Mouse (Mus musculus) forebrain, embryonic 10.5 days (tissue): Measurements from ENCODE around the gene Nup210. TPM values are rescaled to one million over a fixed set of nuclear protein-coding genes. Genes with fewer than 3 reads are reported as not detected.

Source experiments
- DNase-seq: peaks from one replicate; pipeline ENCODE4 v3.0.0-alpha.2; 2017; ENCODE audit warnings: low spot score; ENCODE audit errors: extremely low spot score
- H3K27ac ChIP-seq: fragments of 300-500 bp; sonication (generic); 2 replicates; pipeline ENCODE4 v1.5.1; 2016; ENCODE audit warnings: mild to moderate bottlenecking
- H3K27me3 ChIP-seq: fragments of 300-500 bp; sonication (generic); 2 replicates; pipeline ENCODE4 v1.6.1; 2016; ENCODE audit warnings: mild to moderate bottlenecking; ENCODE audit not compliant: poor library complexity, severe bottlenecking
- H3K36me3 ChIP-seq: fragments of 300-500 bp; sonication (generic); replicated peaks from 2 replicates; pipeline ENCODE4 v1.6.1; 2016; ENCODE audit warnings: mild to moderate bottlenecking, moderate library complexity
- H3K4me1 ChIP-seq: fragments of 300-500 bp; sonication (generic); 2 replicates; pipeline ENCODE4 v1.6.1; 2016
- H3K4me3 ChIP-seq: fragments of 300-500 bp; sonication (generic); 2 replicates; pipeline ENCODE4 v1.5.1; 2016; ENCODE audit warnings: mild to moderate bottlenecking, moderate library complexity
- H3K9me3 ChIP-seq: fragments of 300-500 bp; sonication (generic); 2 replicates; pipeline ENCODE4 v1.6.1; 2016; ENCODE audit warnings: mild to moderate bottlenecking, moderate library complexity
- WGBS: fragments of 180-500 bp; shearing (Covaris S2); methylation state at CpG from one replicate; pipeline ENCODE4 v1.1.7; 2016; 5-methylcytosine and 5-hydroxymethylcytosine counted together
- polyA plus RNA-seq: library from polyadenylated mRNA; unstranded; fragments of >200 nt; fragmentation: Nextera tagmentation; extraction: Ambion mirVana; gene quantifications from 2 replicates; pipeline ENCODE4 v1.2.1, GENCODE M21; 2016

The Nup210 gene
- polyA plus RNA-seq, 1 experiment from 2014 or later = 41.6 TPM

- no peaks in the 10 kb centered on the region for H3K27me3 ChIP-seq
- peaks cover 13% of the 10 kb centered on the region for H3K4me1 ChIP-seq
- no peak overlapping the region for H3K4me3 ChIP-seq
- peaks cover 92% of the 10 kb centered on the region for H3K36me3 ChIP-seq
- WGBS = 66% methylated on average over 6 of the region's 6 CpGs
- no peak for DNase-seq
- H3K9me3 ChIP-seq = no peaks in the 10 kb centered on the region
- H3K27ac ChIP-seq = no peak overlapping the region
Observed at GRCm38 (mm10) chr6:91044628-91045331, 71.8 kb downstream of the Nup210 start.

DNA sequence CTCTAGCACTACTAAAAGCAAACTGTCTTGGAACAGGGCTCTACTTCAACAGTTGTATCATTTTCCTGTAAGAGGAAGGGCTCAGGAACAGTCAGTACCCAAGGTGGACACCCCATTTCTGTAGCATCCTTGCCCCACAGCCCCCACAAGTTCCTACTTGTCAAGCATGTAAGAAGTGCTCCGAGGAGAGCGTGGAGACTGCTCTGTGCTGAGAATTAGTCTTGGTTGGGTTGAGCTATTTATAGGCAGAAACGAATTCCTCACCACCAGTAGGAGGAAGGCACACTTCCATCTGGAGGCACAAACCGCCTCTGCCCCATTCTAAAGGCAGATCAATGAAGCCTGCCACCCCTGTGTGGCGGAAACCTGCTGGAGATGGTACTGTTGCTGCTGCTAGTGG lies 75.3 kb downstream of the Nup210 start:
- Histone ChIP-seq H3K4me3 (no peak overlapping the region), H3K27ac (no peak overlapping the region), H3K9me3 (no peaks in the 10 kb centered on the region), H3K4me1 (peaks cover 13% of the 10 kb centered on the region), H3K36me3 (peaks cover 99% of the 10 kb centered on the region), H3K27me3 (no peaks in the 10 kb centered on the region)
- no peak for DNase-seq
- 63% methylated on average over 5 of the region's 5 CpGs for WGBS

DNA sequence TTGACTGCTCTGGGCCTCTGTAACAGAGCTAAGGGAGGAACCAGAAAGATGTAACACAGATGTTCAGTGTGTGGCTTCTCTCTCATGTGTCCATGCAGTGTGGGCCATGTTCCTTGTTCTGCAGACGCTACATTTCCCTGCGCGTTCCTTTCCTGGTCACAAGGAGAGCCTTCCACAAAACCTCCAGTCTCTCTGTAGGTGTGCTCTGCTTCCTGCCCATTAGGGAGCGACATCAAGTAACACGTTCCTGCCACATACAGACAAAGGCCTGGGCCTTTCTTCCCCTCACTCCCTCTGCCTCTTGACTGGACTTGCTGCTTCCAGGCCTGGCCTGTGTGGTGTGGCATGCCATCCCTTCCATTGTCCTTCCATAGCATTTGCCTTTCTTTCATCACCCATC lies 88.4 kb downstream of the Nup210 start:
- H3K9me3 ChIP-seq = no peaks in the 10 kb centered on the region
- H3K36me3 ChIP-seq = peaks cover 82% of the 10 kb centered on the region
- H3K27ac ChIP-seq = no peak overlapping the region
- H3K27me3 ChIP-seq = no peaks in the 10 kb centered on the region
- DNase-seq = no peak
- 86% methylated on average over 5 of the region's 5 CpGs for WGBS
- peaks cover 7% of the 10 kb centered on the region for H3K4me1 ChIP-seq
- H3K4me3 ChIP-seq = no peak overlapping the region

DNA sequence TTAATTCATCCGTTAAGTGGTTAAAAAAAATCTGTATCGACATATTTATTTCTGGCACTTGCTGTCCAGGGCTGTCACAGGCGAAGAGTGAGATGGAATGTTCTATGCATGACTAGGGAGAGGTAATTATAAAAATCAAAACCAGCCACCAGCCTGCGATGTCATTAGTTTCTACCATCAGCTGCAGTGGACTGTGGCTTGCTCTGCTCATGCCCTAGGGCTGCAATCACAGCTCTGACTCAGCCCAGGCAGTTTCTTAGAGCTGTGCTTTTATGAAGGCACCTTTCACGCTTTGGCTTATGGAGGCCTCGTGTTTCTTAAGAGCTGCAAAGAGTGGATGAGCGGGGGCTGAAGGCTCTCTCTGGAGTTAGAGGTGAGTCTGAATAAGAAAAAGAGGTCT lies 95.8 kb downstream of the Nup210 start:
- H3K36me3 ChIP-seq = peaks cover 75% of the 10 kb centered on the region
- H3K27me3 ChIP-seq = no peaks in the 10 kb centered on the region
- H3K4me1 ChIP-seq = no peaks in the 10 kb centered on the region
- H3K27ac ChIP-seq = no peak overlapping the region
- H3K4me3 ChIP-seq = no peak overlapping the region
- no peaks in the 10 kb centered on the region for H3K9me3 ChIP-seq
- WGBS = 80% methylated on average over 7 of the region's 7 CpGs
- DNase-seq = no peak

- Histone ChIP-seq H3K4me1 (peaks cover 10% of the 10 kb centered on the region), H3K27ac (no peak overlapping the region), H3K4me3 (no peak overlapping the region), H3K36me3 (peaks cover 88% of the 10 kb centered on the region), H3K9me3 (no peaks in the 10 kb centered on the region), H3K27me3 (no peaks in the 10 kb centered on the region)
- no peak for DNase-seq
- WGBS = 87% methylated on average over 7 of the region's 7 CpGs
Observed at GRCm38 (mm10) chr6:91016600-91017230, 99.9 kb downstream of the Nup210 start.

GRCm38 (mm10) chr6:91014198-91014958 lies 102.3 kb downstream of the Nup210 start:
- Histone ChIP-seq H3K4me3 (no peak overlapping the region), H3K27me3 (no peaks in the 10 kb centered on the region), H3K9me3 (no peaks in the 10 kb centered on the region), H3K4me1 (peaks cover 10% of the 10 kb centered on the region), H3K36me3 (peaks cover 71% of the 10 kb centered on the region), H3K27ac (no peak overlapping the region)
- no peak for DNase-seq
- WGBS = 79% methylated on average over 9 of the region's 9 CpGs

- Histone ChIP-seq H3K9me3 (no peaks in the 10 kb centered on the region), H3K36me3 (peaks cover 56% of the 10 kb centered on the region), H3K27me3 (no peaks in the 10 kb centered on the region), H3K4me3 (no peak overlapping the region), H3K27ac (no peak overlapping the region), H3K4me1 (peaks cover 10% of the 10 kb centered on the region)
- DNase-seq = no peak
- whole genome bisulfite sequencing = 80% methylated on average over 3 of the region's 3 CpGs
Observed at GRCm38 (mm10) chr6:91012458-91012857, 104.2 kb downstream of the Nup210 start.

GRCm38 (mm10) chr6:91011568-91011967 lies 105.1 kb downstream of the Nup210 start:
- H3K4me1 ChIP-seq = peaks cover 10% of the 10 kb centered on the region
- H3K36me3 ChIP-seq = peaks cover 47% of the 10 kb centered on the region
- no peak overlapping the region for H3K4me3 ChIP-seq
- no peak overlapping the region for H3K27ac ChIP-seq
- no peak for DNase-seq
- H3K27me3 ChIP-seq = no peaks in the 10 kb centered on the region
- WGBS = 79% methylated on average over 4 of the region's 4 CpGs
- no peaks in the 10 kb centered on the region for H3K9me3 ChIP-seq

- no peak overlapping the region for H3K4me3 ChIP-seq
- H3K27ac ChIP-seq = no peak overlapping the region
- H3K9me3 ChIP-seq = no peaks in the 10 kb centered on the region
- DNase-seq = no peak
- peaks cover 17% of the 10 kb centered on the region for H3K36me3 ChIP-seq
- no peaks in the 10 kb centered on the region for H3K27me3 ChIP-seq
- 92% methylated on average over 3 of the region's 3 CpGs for WGBS
- peaks cover 5% of the 10 kb centered on the region; the same call in 1 of the 2 replicates for H3K4me1 ChIP-seq
Observed at GRCm38 (mm10) chr6:91008284-91008830, 108.3 kb downstream of the Nup210 start.

DNA sequence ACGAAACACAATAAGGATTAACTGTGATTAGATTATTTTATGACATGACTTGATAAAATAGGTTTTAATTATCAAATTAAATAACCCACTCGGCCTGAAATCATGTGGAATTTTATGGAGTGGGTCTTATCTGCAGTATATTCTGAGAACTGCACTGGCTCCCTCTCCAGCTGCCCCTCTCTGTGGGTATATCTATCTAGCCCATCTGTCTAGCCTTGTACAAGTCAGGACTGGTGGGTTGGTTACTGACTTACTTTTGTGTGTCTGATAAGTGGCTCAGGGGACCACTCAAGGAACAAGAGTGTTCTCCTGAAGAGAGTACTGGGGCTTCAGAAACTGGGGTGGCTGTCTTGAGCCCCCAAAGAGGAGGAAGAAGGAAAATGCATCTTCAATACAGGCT lies 109.4 kb downstream of the Nup210 start:
- WGBS = 78% methylated on average over 2 of the region's 2 CpGs
- Histone ChIP-seq H3K27ac (no peak overlapping the region), H3K36me3 (peaks cover 6% of the 10 kb centered on the region; the same call in 1 of the 2 replicates), H3K9me3 (no peaks in the 10 kb centered on the region), H3K4me1 (peaks cover 6% of the 10 kb centered on the region; the same call in 1 of the 2 replicates), H3K27me3 (peaks cover under 1% of the 10 kb centered on the region; the same call in 1 of the 2 replicates), H3K4me3 (no peak overlapping the region)
- no peak for DNase-seq

DNA sequence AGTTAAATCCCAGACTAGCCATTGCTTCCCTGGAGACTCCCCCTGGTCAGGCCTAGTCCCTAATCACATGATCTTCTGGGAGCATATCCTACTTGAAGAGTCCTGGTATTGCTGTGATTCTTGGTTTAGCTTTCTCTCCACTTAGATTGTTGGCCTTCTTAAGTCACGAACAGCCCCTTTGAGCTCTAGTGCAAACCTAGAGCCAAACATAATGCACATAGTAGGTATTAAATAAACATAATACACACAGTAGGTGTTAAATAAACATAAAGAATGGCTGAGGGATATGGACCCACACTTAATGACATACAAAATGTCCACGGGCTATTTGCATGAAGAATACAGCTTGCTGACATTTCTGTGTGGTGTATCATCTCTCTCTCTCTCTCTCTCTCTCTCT lies 112.5 kb downstream of the Nup210 start:
- H3K9me3 ChIP-seq = no peaks in the 10 kb centered on the region
- H3K36me3 ChIP-seq = no peaks in the 10 kb centered on the region
- no peak for DNase-seq
- no peak overlapping the region for H3K27ac ChIP-seq
- 91% methylated on average over 2 of the region's 2 CpGs for WGBS
- H3K4me1 ChIP-seq = peaks cover 21% of the 10 kb centered on the region
- H3K4me3 ChIP-seq = no peak overlapping the region
- peaks cover 29% of the 10 kb centered on the region for H3K27me3 ChIP-seq

- peaks cover 21% of the 10 kb centered on the region for H3K4me1 ChIP-seq
- no peak for DNase-seq
- 14% methylated on average over 3 of the region's 3 CpGs for WGBS
- no peak overlapping the region for H3K27ac ChIP-seq
- H3K4me3 ChIP-seq = no peak overlapping the region
- H3K27me3 ChIP-seq = peaks cover 29% of the 10 kb centered on the region
- no peaks in the 10 kb centered on the region for H3K36me3 ChIP-seq
- no peaks in the 10 kb centered on the region for H3K9me3 ChIP-seq
Observed at GRCm38 (mm10) chr6:91003310-91003995, 113.2 kb downstream of the Nup210 start.
